Mouse (Mus musculus) embryonic facial prominence, embryonic 14.5 days (tissue): ENCODE data around the gene Dcps. TPM values are rescaled to one million over a fixed set of nuclear protein-coding genes. Genes with fewer than 3 reads are reported as not detected.

Experiments used
- ATAC-seq: fragments of 200-750 bp; cut with Nextera tagmentation; 2 replicates; pipeline ENCODE4 v1.8.0; 2017; ENCODE audit warnings: low read depth, moderate number of reproducible peaks, moderate TSS enrichment
- DNase-seq: peaks from one replicate; pipeline ENCODE4 v3.0.0-alpha.2; 2015; ENCODE audit warnings: low spot score
- H3K27ac ChIP-seq: fragments of 300-500 bp; sonication (generic); replicated peaks from 2 replicates; pipeline ENCODE4 v1.5.1; 2014; ENCODE audit warnings: low read depth, mild to moderate bottlenecking, low read length, moderate library complexity
- H3K27me3 ChIP-seq: fragments of 300-500 bp; sonication (generic); replicated peaks from 2 replicates; pipeline ENCODE4 v1.6.1; 2014; ENCODE audit warnings: low read length; ENCODE audit not compliant: control insufficient read depth, insufficient read depth
- H3K36me3 ChIP-seq: fragments of 300-500 bp; sonication (generic); 2 replicates; pipeline ENCODE4 v1.6.1; 2014; ENCODE audit warnings: low read length, mixed read lengths; ENCODE audit not compliant: control insufficient read depth, insufficient read depth
- H3K4me1 ChIP-seq: fragments of 300-500 bp; sonication (generic); 2 replicates; pipeline ENCODE4 v1.6.1; 2014; ENCODE audit warnings: antibody characterized with exemption, low read length; ENCODE audit not compliant: control insufficient read depth, insufficient read depth
- H3K4me2 ChIP-seq: fragments of 300-500 bp; sonication (generic); 2 replicates; pipeline ENCODE4 v1.6.1; 2014; ENCODE audit warnings: low read depth, mild to moderate bottlenecking, low read length, moderate library complexity, mixed read lengths
- H3K4me3 ChIP-seq: fragments of 300-500 bp; sonication (generic); 2 replicates; pipeline ENCODE4 v1.5.1; 2014; ENCODE audit warnings: low read depth, mild to moderate bottlenecking, low read length
- H3K9ac ChIP-seq: fragments of 300-500 bp; sonication (generic); 2 replicates; pipeline ENCODE4 v1.6.1; 2014; ENCODE audit warnings: low read depth, mild to moderate bottlenecking, low read length, moderate library complexity, mixed read lengths
- H3K9me3 ChIP-seq: fragments of 300-500 bp; sonication (generic); 2 replicates; pipeline ENCODE4 v1.6.1; 2016; ENCODE audit warnings: low read length; ENCODE audit not compliant: control insufficient read depth
- WGBS: fragments of 180-500 bp; shearing (Covaris S2); extraction: QIAGEN DNeasy Blood & Tissue Kit; methylation state at CpG from one replicate; pipeline ENCODE4 v1.1.7; 2014; 5-methylcytosine and 5-hydroxymethylcytosine counted together
- polyA plus RNA-seq: library from polyadenylated mRNA; unstranded; fragments of >200 nt; fragmentation: Nextera tagmentation; extraction: Ambion mirVana; gene quantifications from 2 replicates; pipeline ENCODE4 v1.2.1, GENCODE M21; 2014

Dcps gene
- polyA plus RNA-seq, 1 experiment from 2014 or later: 59.3 TPM

GRCm38 (mm10) chr9:35131637-35132397, 44.0 kb downstream of the Dcps start:
- no peak overlapping the region for H3K4me2 ChIP-seq
- WGBS: 87% methylated on average over 16 of the region's 16 CpGs
- H3K27me3 ChIP-seq: no peaks in the 10 kb centered on the region
- ATAC-seq (no peak), DNase-seq (no peak)
- H3K9ac ChIP-seq: no peak overlapping the region
- H3K9me3 ChIP-seq: no peaks in the 10 kb centered on the region
- peaks cover 12% of the 10 kb centered on the region; the same call in 1 of the 2 replicates for H3K36me3 ChIP-seq
- H3K4me1 ChIP-seq: no peaks in the 10 kb centered on the region
- no peak overlapping the region for H3K4me3 ChIP-seq
- H3K27ac ChIP-seq: no peak overlapping the region

- DNase-seq: no peak
- WGBS: 87% methylated on average over 9 of the region's 9 CpGs
- Histone ChIP-seq H3K27me3 (no peaks in the 10 kb centered on the region), H3K4me1 (no peaks in the 10 kb centered on the region), H3K4me3 (no peak overlapping the region), H3K27ac (no peak overlapping the region), H3K36me3 (peaks cover 38% of the 10 kb centered on the region), H3K9ac (no peak overlapping the region), H3K4me2 (no peak overlapping the region), H3K9me3 (no peaks in the 10 kb centered on the region)
- ATAC-seq: no peak
Measured at GRCm38 (mm10) chr9:35128995-35129418, 46.9 kb downstream of the Dcps start.

- peaks cover 43% of the 10 kb centered on the region for H3K36me3 ChIP-seq
- H3K4me3 ChIP-seq: no peak overlapping the region
- H3K4me2 ChIP-seq: no peak overlapping the region
- H3K4me1 ChIP-seq: no peaks in the 10 kb centered on the region
- DNase-seq (no peak), ATAC-seq (no peak)
- no peaks in the 10 kb centered on the region for H3K9me3 ChIP-seq
- 91% methylated on average over 3 of the region's 3 CpGs for WGBS
- H3K9ac ChIP-seq: no peak overlapping the region
- no peaks in the 10 kb centered on the region for H3K27me3 ChIP-seq
- H3K27ac ChIP-seq: no peak overlapping the region
Measured at GRCm38 (mm10) chr9:35128564-35128963, 47.3 kb downstream of the Dcps start.

DNA sequence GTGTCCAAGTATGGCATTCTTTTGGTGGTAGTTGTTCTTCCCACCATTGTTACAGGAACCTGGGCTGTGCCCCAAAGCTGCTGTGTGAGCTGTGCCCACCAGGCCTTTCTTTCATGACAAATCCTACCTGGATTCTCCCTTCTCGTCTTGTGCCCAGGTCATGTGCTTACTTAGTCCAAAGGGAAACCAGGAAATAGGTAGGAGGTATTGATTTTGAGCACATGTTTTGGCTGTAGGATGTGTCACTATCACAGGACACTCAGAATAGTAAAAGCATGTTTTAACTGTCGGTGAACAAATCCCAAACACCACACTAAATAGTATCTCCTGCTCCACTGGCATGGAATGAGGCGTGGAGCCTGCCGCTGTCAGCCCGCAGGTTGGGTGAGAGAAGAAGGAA, 48.3 kb downstream of the Dcps start:
- no peak overlapping the region for H3K4me3 ChIP-seq
- H3K4me2 ChIP-seq: no peak overlapping the region
- H3K9ac ChIP-seq: no peak overlapping the region
- no peaks in the 10 kb centered on the region for H3K4me1 ChIP-seq
- 96% methylated on average over 5 of the region's 5 CpGs for WGBS
- ATAC-seq (no peak), DNase-seq (no peak)
- no peaks in the 10 kb centered on the region for H3K27me3 ChIP-seq
- peaks cover 43% of the 10 kb centered on the region for H3K36me3 ChIP-seq
- H3K27ac ChIP-seq: no peak overlapping the region
- no peaks in the 10 kb centered on the region for H3K9me3 ChIP-seq

GRCm38 (mm10) chr9:35127147-35127546, 48.7 kb downstream of the Dcps start:
- no peak overlapping the region for H3K27ac ChIP-seq
- no peaks in the 10 kb centered on the region for H3K27me3 ChIP-seq
- H3K4me1 ChIP-seq: no peaks in the 10 kb centered on the region
- DNase-seq: no peak
- H3K4me3 ChIP-seq: no peak overlapping the region
- ATAC-seq: no peak
- H3K9ac ChIP-seq: no peak overlapping the region
- 81% methylated on average over 6 of the region's 6 CpGs for WGBS
- H3K36me3 ChIP-seq: peaks cover 46% of the 10 kb centered on the region
- H3K4me2 ChIP-seq: no peak overlapping the region
- H3K9me3 ChIP-seq: no peaks in the 10 kb centered on the region

DNA sequence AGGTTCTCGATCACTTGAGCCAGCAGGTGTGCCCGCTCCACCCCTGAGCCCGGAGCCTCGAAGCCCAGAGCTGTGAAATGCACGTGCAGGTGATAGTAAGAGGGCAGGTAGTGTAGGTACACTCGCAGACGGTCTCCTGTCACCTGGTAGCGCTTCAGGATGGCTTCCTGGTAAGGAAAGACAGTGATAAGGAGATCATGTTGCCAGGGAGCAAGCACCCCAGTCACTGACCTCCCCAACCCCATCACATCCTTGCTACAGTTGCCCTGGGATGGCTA, 51.2 kb downstream of the Dcps start:
- H3K27ac ChIP-seq: no peak overlapping the region
- H3K4me1 ChIP-seq: no peaks in the 10 kb centered on the region
- no peak for ATAC-seq
- no peaks in the 10 kb centered on the region for H3K27me3 ChIP-seq
- no peak overlapping the region for H3K4me3 ChIP-seq
- no peak overlapping the region for H3K9ac ChIP-seq
- peaks cover 50% of the 10 kb centered on the region for H3K36me3 ChIP-seq
- 95% methylated on average over 8 of the region's 8 CpGs for WGBS
- no peak overlapping the region for H3K4me2 ChIP-seq
- no peaks in the 10 kb centered on the region for H3K9me3 ChIP-seq
- DNase-seq: no peak

DNA sequence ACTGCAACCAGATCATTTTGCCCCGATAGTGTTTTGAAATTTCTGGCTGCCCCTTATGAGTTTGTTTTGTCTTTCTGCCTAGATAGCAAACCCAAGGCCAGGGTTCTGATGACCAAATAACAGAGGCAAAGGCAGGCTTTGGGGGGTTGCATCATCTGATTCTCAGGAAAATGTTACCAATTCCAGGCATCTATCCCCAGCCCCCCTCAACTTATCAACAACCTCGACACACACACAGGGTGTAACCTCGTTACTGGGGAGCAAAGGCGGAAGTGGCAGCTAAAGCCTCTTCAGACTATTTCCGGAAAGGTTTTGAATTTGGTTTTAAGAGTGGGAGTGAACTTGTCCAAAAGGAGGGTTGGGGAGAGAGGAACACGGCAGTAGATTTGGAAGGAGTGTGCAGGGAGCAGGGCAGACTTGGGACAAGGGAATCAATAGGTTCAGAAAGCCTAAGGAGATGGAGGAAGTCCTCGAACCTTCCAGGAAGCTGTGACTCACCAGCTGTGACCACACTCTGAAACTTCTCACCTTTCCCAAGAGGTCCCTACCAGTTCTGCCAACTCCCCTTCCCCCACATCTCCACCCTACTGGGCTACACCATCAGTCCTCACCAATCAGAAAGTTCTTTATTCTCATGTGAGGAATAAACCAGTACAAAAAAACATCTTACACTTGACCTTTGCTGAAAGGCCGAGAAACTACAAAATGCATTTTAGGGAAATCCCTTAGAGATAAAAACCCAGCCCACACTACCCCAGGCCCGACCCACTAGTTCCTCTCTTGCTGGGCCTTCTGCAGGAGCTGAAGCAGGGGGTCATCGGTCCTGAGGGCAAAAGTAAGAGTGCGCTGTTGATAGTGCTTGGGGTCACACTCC, 51.8 kb downstream of the Dcps start:
- Histone ChIP-seq H3K9me3 (no peaks in the 10 kb centered on the region), H3K4me3 (no peak overlapping the region), H3K27ac (no peak overlapping the region), H3K27me3 (no peaks in the 10 kb centered on the region), H3K9ac (no peak overlapping the region), H3K4me2 (no peak overlapping the region), H3K36me3 (peaks cover 50% of the 10 kb centered on the region), H3K4me1 (no peaks in the 10 kb centered on the region)
- ATAC-seq: no peak
- 83% methylated on average over 11 of the region's 11 CpGs for WGBS
- no peak for DNase-seq

GRCm38 (mm10) chr9:35123456-35123803, 52.4 kb downstream of the Dcps start:
- 50% methylated on average over 2 of the region's 2 CpGs for WGBS
- DNase-seq (no peak), ATAC-seq (no peak)
- no peaks in the 10 kb centered on the region for H3K9me3 ChIP-seq
- no peak overlapping the region for H3K4me2 ChIP-seq
- H3K9ac ChIP-seq: no peak overlapping the region
- peaks cover 50% of the 10 kb centered on the region for H3K36me3 ChIP-seq
- no peak overlapping the region for H3K4me3 ChIP-seq
- no peaks in the 10 kb centered on the region for H3K27me3 ChIP-seq
- H3K27ac ChIP-seq: no peak overlapping the region
- H3K4me1 ChIP-seq: no peaks in the 10 kb centered on the region
